Mouse (Mus musculus) urinary bladder, postnatal 14 days (tissue): ENCODE data around the gene Scyl3.

ENCODE experiments used
- DNase-seq: peaks from one replicate; pipeline ENCODE4 v3.0.0; 2021; ENCODE audit warnings: low spot score

Gene Scyl3

GRCm38 (mm10) chr1:163964008-163964689 lies 35.2 kb downstream of the Scyl3 start:
- DNase-seq, result no peak

GRCm38 (mm10) chr1:163974471-163974870 lies 45.6 kb downstream of the Scyl3 start:
- no peak for DNase-seq

GRCm38 (mm10) chr1:163975088-163975487 lies 46.2 kb downstream of the Scyl3 start:
- DNase-seq, result no peak

GRCm38 (mm10) chr1:163976515-163976914 lies 47.6 kb downstream of the Scyl3 start:
- no peak for DNase-seq

GRCm38 (mm10) chr1:163992371-163992770 lies 63.5 kb downstream of the Scyl3 start:
- DNase-seq, result no peak

GRCm38 (mm10) chr1:163994173-163994720 lies 65.3 kb downstream of the Scyl3 start:
- DNase-seq, result no peak

GRCm38 (mm10) chr1:163994721-163995608 lies 66.1 kb downstream of the Scyl3 start, which contains the start of the genes BC055324 and Mettl18:
BC055324 (minus strand) TSS chr1:163994796.
Mettl18 (plus strand) TSS chr1:163994889.
- DNase-seq, result peak; percentile 90

- no peak for DNase-seq
Observed at GRCm38 (mm10) chr1:163995609-163995913, 66.7 kb downstream of the Scyl3 start.

GRCm38 (mm10) chr1:164001831-164002452 lies 73.0 kb downstream of the Scyl3 start:
- DNase-seq, result no peak

- no peak for DNase-seq
Observed at GRCm38 (mm10) chr1:164004311-164004710, 75.4 kb downstream of the Scyl3 start.
